Mouse (Mus musculus) spleen, adult 2 months (tissue): Measurements from ENCODE around the gene Scn4a.

Experiments
- CTCF ChIP-seq: fragments of 200-500 bp; IDR thresholded peaks from 2 replicates; pipeline ENCODE4 v1.5.1; 2011; ENCODE audit warnings: mild to moderate bottlenecking, inconsistent platforms; ENCODE audit not compliant: insufficient read depth, insufficient read length, insufficient replicate concordance; ENCODE audit errors: extremely low read depth
- POLR2A ChIP-seq: fragments of 200-500 bp; IDR thresholded peaks from 2 replicates; pipeline ENCODE4 v1.6.1; 2011; ENCODE audit warnings: low read depth, low read length, inconsistent platforms

GRCm38 (mm10) chr11:106273811-106274210 lies 79.3 kb downstream of the Scn4a start:
- TF ChIP-seq POLR2A (no peak), CTCF (no peak)
